Mouse (Mus musculus) liver, adult 2 months (tissue): ENCODE data around the gene Armcx6.

ENCODE experiments used
- CTCF ChIP-seq: fragments of 200-500 bp; IDR thresholded peaks from 2 replicates; pipeline ENCODE4 v1.5.1; 2011; ENCODE audit warnings: low read depth, low read length, control low read depth
- POLR2A ChIP-seq: fragments of 200-500 bp; IDR thresholded peaks from 2 replicates; pipeline ENCODE4 v1.6.1; 2011; ENCODE audit warnings: low read length, control low read depth; ENCODE audit not compliant: insufficient read depth; ENCODE audit errors: extremely low read depth

GRCm38 (mm10) chrX:134746459-134746858 lies 4.8 kb downstream of the Armcx6 start:
- peak; percentile 73 for TF ChIP-seq CTCF
- no peak for TF ChIP-seq POLR2A
